Mouse (Mus musculus) midbrain, embryonic 10.5 days (tissue): Measurements from ENCODE around the gene Erf. TPM values are rescaled to one million over a fixed set of nuclear protein-coding genes. Genes with fewer than 3 reads are reported as not detected.

Experiments used
- DNase-seq: peaks from one replicate; pipeline ENCODE4 v3.0.0-alpha.2; 2017; ENCODE audit warnings: low spot score
- H3K27ac ChIP-seq: fragments of 300-500 bp; sonication (generic); replicated peaks from 2 replicates; pipeline ENCODE4 v1.5.1; 2016; ENCODE audit warnings: mild to moderate bottlenecking
- H3K27me3 ChIP-seq: fragments of 300-500 bp; sonication (generic); 2 replicates; pipeline ENCODE4 v1.6.1; 2016; ENCODE audit warnings: low read depth, mild to moderate bottlenecking; ENCODE audit not compliant: poor library complexity, severe bottlenecking
- H3K36me3 ChIP-seq: fragments of 300-500 bp; sonication (generic); 2 replicates; pipeline ENCODE4 v1.6.1; 2016; ENCODE audit warnings: mild to moderate bottlenecking, moderate library complexity
- H3K4me1 ChIP-seq: fragments of 300-500 bp; sonication (generic); 2 replicates; pipeline ENCODE4 v1.6.1; 2016
- H3K4me3 ChIP-seq: fragments of 300-500 bp; sonication (generic); 2 replicates; pipeline ENCODE4 v1.5.1; 2016; ENCODE audit warnings: mild to moderate bottlenecking, moderate library complexity
- H3K9me3 ChIP-seq: fragments of 300-500 bp; sonication (generic); replicated peaks from 2 replicates; pipeline ENCODE4 v1.6.1; 2016; ENCODE audit warnings: mild to moderate bottlenecking
- whole genome bisulfite sequencing: fragments of 180-500 bp; shearing (Covaris S2); methylation state at CpG from one replicate; pipeline ENCODE4 v1.1.7; 2016; 5-methylcytosine and 5-hydroxymethylcytosine counted together
- polyA plus RNA-seq: library from polyadenylated mRNA; unstranded; fragments of >200 nt; fragmentation: Nextera tagmentation; extraction: Ambion mirVana; gene quantifications from 2 replicates; pipeline ENCODE4 v1.2.1, GENCODE M21; 2016

Erf gene
- polyA plus RNA-seq, 1 experiment from 2014 or later = 7.3 TPM

GRCm38 (mm10) chr7:25288011-25288410, 37.5 kb upstream of the Erf start:
- Histone ChIP-seq H3K4me1 (peaks cover 28% of the 10 kb centered on the region), H3K9me3 (peaks cover 11% of the 10 kb centered on the region; the same call in 1 of the 2 replicates), H3K4me3 (no peak overlapping the region), H3K27ac (no peak overlapping the region), H3K27me3 (no peaks in the 10 kb centered on the region), H3K36me3 (peaks cover 88% of the 10 kb centered on the region)
- 95% methylated on average over 12 of the region's 12 CpGs for WGBS
- DNase-seq = no peak

GRCm38 (mm10) chr7:25286989-25287388, 36.4 kb upstream of the Erf start:
- H3K36me3 ChIP-seq = peaks cover 78% of the 10 kb centered on the region
- H3K4me3 ChIP-seq = no peak overlapping the region
- 81% methylated on average over 8 of the region's 8 CpGs for WGBS
- H3K27ac ChIP-seq = no peak overlapping the region
- no peak for DNase-seq
- H3K9me3 ChIP-seq = peaks cover 11% of the 10 kb centered on the region; the same call in 1 of the 2 replicates
- no peaks in the 10 kb centered on the region for H3K27me3 ChIP-seq
- H3K4me1 ChIP-seq = peaks cover 29% of the 10 kb centered on the region

GRCm38 (mm10) chr7:25285511-25286238, 35.1 kb upstream of the Erf start:
- no peaks in the 10 kb centered on the region for H3K27me3 ChIP-seq
- 0 out of 2 replicates have a peak overlapping the region, but pooled peaks have one; percentile 29 for H3K4me3 ChIP-seq
- peaks cover 65% of the 10 kb centered on the region for H3K36me3 ChIP-seq
- H3K9me3 ChIP-seq = peaks cover 11% of the 10 kb centered on the region; the same call in 1 of the 2 replicates
- H3K4me1 ChIP-seq = peaks cover 39% of the 10 kb centered on the region
- H3K27ac ChIP-seq = no peak overlapping the region; the same call in 1 of the 2 replicates
- DNase-seq = no peak
- 94% methylated on average over 20 of the region's 20 CpGs for WGBS

- H3K27me3 ChIP-seq = no peaks in the 10 kb centered on the region
- DNase-seq = no peak
- H3K4me3 ChIP-seq = peak overlapping the region; percentile 29
- WGBS = 91% methylated on average over 5 of the region's 5 CpGs
- no peak overlapping the region for H3K27ac ChIP-seq
- peaks cover 9% of the 10 kb centered on the region; the same call in 1 of the 2 replicates for H3K9me3 ChIP-seq
- H3K36me3 ChIP-seq = peaks cover 56% of the 10 kb centered on the region
- peaks cover 48% of the 10 kb centered on the region for H3K4me1 ChIP-seq
Observed at GRCm38 (mm10) chr7:25284766-25285165, 34.2 kb upstream of the Erf start.

GRCm38 (mm10) chr7:25284171-25284570, 33.6 kb upstream of the Erf start:
- Histone ChIP-seq H3K27ac (peak overlapping the region; percentile 97; the same call in 1 of the 2 replicates), H3K27me3 (no peaks in the 10 kb centered on the region), H3K4me1 (peaks cover 54% of the 10 kb centered on the region), H3K36me3 (peaks cover 50% of the 10 kb centered on the region), H3K9me3 (peaks cover 4% of the 10 kb centered on the region; the same call in 1 of the 2 replicates), H3K4me3 (peak overlapping the region; percentile 86)
- DNase-seq = no peak
- WGBS = 91% methylated on average over 2 of the region's 2 CpGs

- Histone ChIP-seq H3K4me1 (peaks cover 59% of the 10 kb centered on the region), H3K4me3 (peak overlapping the region; percentile 86), H3K27ac (peak overlapping the region; percentile 97), H3K9me3 (no peaks in the 10 kb centered on the region), H3K27me3 (no peaks in the 10 kb centered on the region), H3K36me3 (peaks cover 45% of the 10 kb centered on the region)
- WGBS = 42% methylated on average over 5 of the region's 5 CpGs
- no peak for DNase-seq
Observed at GRCm38 (mm10) chr7:25283637-25284036, 33.1 kb upstream of the Erf start.

GRCm38 (mm10) chr7:25282731-25283211, 32.2 kb upstream of the Erf start:
- Histone ChIP-seq H3K4me3 (peak overlapping the region; percentile 86), H3K9me3 (no peaks in the 10 kb centered on the region), H3K27ac (peak overlapping the region; percentile 97), H3K36me3 (peaks cover 36% of the 10 kb centered on the region), H3K4me1 (peaks cover 67% of the 10 kb centered on the region), H3K27me3 (no peaks in the 10 kb centered on the region)
- 1% methylated on average over 32 of the region's 36 CpGs for WGBS
- DNase-seq = peak; percentile 75

- peaks cover 74% of the 10 kb centered on the region for H3K4me1 ChIP-seq
- WGBS = 1% methylated on average over 74 of the region's 108 CpGs
- no peaks in the 10 kb centered on the region for H3K9me3 ChIP-seq
- peak; percentile 97 for DNase-seq
- H3K27me3 ChIP-seq = no peaks in the 10 kb centered on the region
- peak overlapping the region; percentile 97 for H3K27ac ChIP-seq
- H3K4me3 ChIP-seq = peak overlapping the region; percentile 86
- H3K36me3 ChIP-seq = peaks cover 28% of the 10 kb centered on the region
Observed at GRCm38 (mm10) chr7:25281734-25282601, 31.4 kb upstream of the Erf start.

GRCm38 (mm10) chr7:25281166-25281733, 30.7 kb upstream of the Erf start:
- Histone ChIP-seq H3K4me3 (peak overlapping the region; percentile 86), H3K9me3 (no peaks in the 10 kb centered on the region), H3K4me1 (peaks cover 75% of the 10 kb centered on the region), H3K36me3 (peaks cover 21% of the 10 kb centered on the region), H3K27ac (peak overlapping the region; percentile 97), H3K27me3 (no peaks in the 10 kb centered on the region)
- DNase-seq = no peak
- WGBS = 27% methylated on average over 12 of the region's 12 CpGs

- Histone ChIP-seq H3K27me3 (no peaks in the 10 kb centered on the region), H3K27ac (peak overlapping the region; percentile 97), H3K4me1 (peaks cover 83% of the 10 kb centered on the region), H3K36me3 (peaks cover 10% of the 10 kb centered on the region), H3K4me3 (peak overlapping the region; percentile 86), H3K9me3 (no peaks in the 10 kb centered on the region)
- 5% methylated on average over 6 of the region's 6 CpGs for WGBS
- peak; percentile 35 for DNase-seq
Observed at GRCm38 (mm10) chr7:25279861-25280791, 29.6 kb upstream of the Erf start.

- WGBS = under 1% methylated on average over 49 of the region's 49 CpGs
- peak overlapping the region; percentile 86 for H3K4me3 ChIP-seq
- H3K36me3 ChIP-seq = peaks cover under 1% of the 10 kb centered on the region; the same call in 1 of the 2 replicates
- DNase-seq = peak; percentile 89
- peak overlapping the region; percentile 97 for H3K27ac ChIP-seq
- no peaks in the 10 kb centered on the region for H3K9me3 ChIP-seq
- H3K4me1 ChIP-seq = peaks cover 82% of the 10 kb centered on the region
- H3K27me3 ChIP-seq = no peaks in the 10 kb centered on the region
Observed at GRCm38 (mm10) chr7:25279076-25279860, 28.7 kb upstream of the Erf start.
